Mouse (Mus musculus) ES-Bruce4 (cell line): Measurements from ENCODE around the gene Lgals2. TPM values are rescaled to one million over a fixed set of nuclear protein-coding genes. Genes with fewer than 3 reads are reported as not detected.
A peak's percentile ranks its signal among the peaks of the same experiment; 100 is the strongest.

Source experiments
- H3K27ac ChIP-seq: 2 replicates; pipeline ENCODE4 v1.5.1; 2012; ENCODE audit warnings: low read length, inconsistent platforms; ENCODE audit not compliant: insufficient read depth
- H3K27me3 ChIP-seq: 2 replicates; pipeline ENCODE4 v1.6.1; 2012; ENCODE audit warnings: mild to moderate bottlenecking, low read length, inconsistent platforms; ENCODE audit not compliant: control insufficient read depth, poor library complexity, insufficient read depth, severe bottlenecking
- H3K36me3 ChIP-seq: 2 replicates; pipeline ENCODE4 v1.6.1; 2012; ENCODE audit warnings: inconsistent platforms, mild to moderate bottlenecking, low read length, moderate library complexity; ENCODE audit not compliant: control insufficient read depth, poor library complexity, insufficient read depth, severe bottlenecking
- H3K4me1 ChIP-seq: one replicate; pipeline ENCODE4 v1.8.1; 2011; ENCODE audit warnings: low read length; ENCODE audit not compliant: control insufficient read depth, insufficient read depth
- H3K4me3 ChIP-seq: 2 replicates; pipeline ENCODE4 v1.5.1; 2011; ENCODE audit warnings: low read depth, mild to moderate bottlenecking, low read length
- H3K9ac ChIP-seq: 2 replicates; pipeline ENCODE4 v1.6.1; 2012; ENCODE audit warnings: low read depth, mild to moderate bottlenecking, inconsistent platforms; ENCODE audit not compliant: poor library complexity, severe bottlenecking
- H3K9me3 ChIP-seq: replicated peaks from 2 replicates; pipeline ENCODE4 v1.6.1; 2012; ENCODE audit warnings: mild to moderate bottlenecking, low read length, inconsistent platforms; ENCODE audit not compliant: control insufficient read depth, poor library complexity, insufficient read depth, severe bottlenecking
- CTCF ChIP-seq: IDR thresholded peaks from one replicate; pipeline ENCODE4 v1.8.1; 2011; ENCODE audit warnings: low read depth, low read length
- EP300 ChIP-seq: IDR thresholded peaks from 2 replicates; pipeline ENCODE4 v1.6.1; 2011; ENCODE audit warnings: low read depth, low read length; ENCODE audit not compliant: insufficient read depth
- POLR2A ChIP-seq: IDR thresholded peaks from one replicate; pipeline ENCODE4 v1.8.1; 2011; ENCODE audit warnings: low read length; ENCODE audit not compliant: insufficient read depth
- polyA plus RNA-seq: library from polyadenylated mRNA; stranded (reverse); fragments of >200 nt; gene quantifications from 2 replicates; pipeline ENCODE4 v1.2.4, GENCODE M21; 2011; ENCODE audit warnings: low read depth; ENCODE audit not compliant: missing spikeins, insufficient read depth, insufficient read length

Lgals2 gene
- polyA plus RNA-seq, 1 experiment, result 2.4 TPM

DNA sequence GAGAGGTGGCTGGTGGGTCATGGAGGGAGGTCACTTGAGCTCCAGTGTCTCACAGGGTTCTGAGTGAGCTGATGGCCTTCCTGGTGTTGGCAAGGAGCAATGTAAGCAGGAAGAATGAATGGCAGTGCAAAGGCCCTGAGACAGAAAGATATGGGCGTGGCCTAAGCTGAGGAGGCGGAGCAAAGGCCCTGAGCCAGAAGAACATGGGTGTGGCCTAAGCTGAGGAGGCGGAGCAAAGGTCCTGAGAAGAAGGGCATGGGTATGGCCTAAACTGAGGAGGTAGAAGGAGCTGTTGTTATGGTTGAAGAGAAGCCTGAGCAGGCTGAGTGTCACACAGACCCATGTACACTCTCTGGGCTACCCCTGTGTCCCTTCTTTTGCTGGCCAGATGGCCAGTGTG is 21.7 kb downstream of the Lgals2 start:
- H3K9me3 ChIP-seq, result no peaks in the 10 kb centered on the region

DNA sequence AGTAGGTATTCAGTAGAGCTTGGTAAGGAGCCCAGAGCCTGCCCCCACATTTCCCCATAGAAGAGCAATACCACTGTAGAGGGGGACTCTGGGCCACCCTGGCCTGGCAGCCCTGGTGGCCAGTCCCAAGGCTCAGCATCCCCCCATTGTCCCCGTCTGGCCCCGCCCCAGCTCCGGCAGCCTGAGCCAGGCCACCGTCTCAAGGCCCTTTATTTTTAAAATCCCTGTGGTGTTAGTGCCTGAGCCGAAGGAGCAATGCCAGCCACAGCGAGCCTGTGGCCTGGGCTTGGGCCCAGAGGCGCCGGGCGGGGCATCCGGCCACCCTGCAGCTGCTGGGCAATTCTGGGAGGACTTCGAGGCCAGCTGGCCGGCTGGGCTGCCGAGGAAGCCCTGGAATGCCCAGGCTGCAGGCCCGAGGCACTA is 22.6 kb downstream of the Lgals2 start:
- TF ChIP-seq POLR2A (no peak), EP300 (no peak), CTCF (no peak)
- no peaks in the 10 kb centered on the region for H3K36me3 ChIP-seq
- H3K4me3 ChIP-seq, result no peak overlapping the region
- H3K27me3 ChIP-seq, result no peaks in the 10 kb centered on the region
- H3K27ac ChIP-seq, result no peak overlapping the region
- H3K9ac ChIP-seq, result no peak overlapping the region
- H3K9me3 ChIP-seq, result no peaks in the 10 kb centered on the region
- H3K4me1 ChIP-seq, result peaks cover 13% of the 10 kb centered on the region

More for the DNA sequence above, 21.7 kb downstream of the Lgals2 start:
- Histone ChIP-seq H3K4me1 (peaks cover 10% of the 10 kb centered on the region), H3K36me3 (no peaks in the 10 kb centered on the region), H3K4me3 (no peak overlapping the region), H3K27ac (no peak overlapping the region), H3K27me3 (no peaks in the 10 kb centered on the region), H3K9ac (no peak overlapping the region)
- no peak for TF ChIP-seq CTCF
- no peak for TF ChIP-seq POLR2A
- no peak for TF ChIP-seq EP300

DNA sequence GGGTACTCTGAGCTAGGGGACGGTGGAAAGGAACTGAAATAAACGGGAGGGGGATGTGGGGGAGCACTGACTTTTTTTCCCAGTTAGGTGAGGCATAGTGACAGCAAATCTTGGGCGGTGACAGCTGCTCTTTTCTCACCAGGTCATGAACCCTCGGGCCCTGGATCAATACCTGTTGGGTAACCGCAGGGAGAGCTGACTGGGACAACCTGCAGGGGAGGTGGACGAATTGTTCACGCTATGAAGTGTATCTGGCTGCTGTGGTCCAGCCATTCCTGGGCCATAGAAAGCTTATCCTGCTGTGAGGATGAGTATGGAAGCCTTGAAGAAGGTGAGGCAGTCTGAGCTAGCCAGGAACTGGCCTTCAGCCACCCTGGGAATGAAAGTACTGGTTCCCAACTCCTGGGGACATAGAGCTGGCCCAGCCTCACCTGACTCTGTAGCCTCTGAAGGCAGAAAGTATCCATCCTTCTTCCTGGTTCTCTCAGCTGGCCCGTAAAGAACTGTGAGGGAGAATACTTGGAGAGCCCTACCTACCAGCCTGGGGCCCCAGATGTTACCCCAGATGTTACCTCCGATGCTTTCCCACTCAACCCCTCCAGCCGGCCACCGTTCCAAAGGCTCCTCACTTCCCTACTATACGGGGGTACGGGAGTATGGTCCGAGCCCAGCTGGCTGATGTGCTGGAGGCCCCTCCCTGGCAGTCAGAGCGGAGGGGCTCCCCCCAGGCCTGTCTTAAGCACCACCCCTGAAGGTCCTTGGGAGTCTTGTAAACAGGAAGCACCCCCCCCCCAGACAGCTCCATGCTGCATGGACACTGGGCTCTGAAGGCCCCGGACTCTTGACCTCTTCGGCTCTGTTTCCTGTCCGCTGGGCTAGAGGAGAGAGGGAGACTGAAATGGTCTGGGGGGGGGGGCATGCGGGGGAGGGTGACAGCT is 23.3 kb downstream of the Lgals2 start:
- TF ChIP-seq EP300, result no peak
- no peak for TF ChIP-seq POLR2A
- no peak for TF ChIP-seq CTCF
- Histone ChIP-seq H3K9me3 (no peaks in the 10 kb centered on the region), H3K9ac (no peak overlapping the region), H3K36me3 (no peaks in the 10 kb centered on the region), H3K27ac (no peak overlapping the region), H3K4me3 (no peak overlapping the region), H3K27me3 (no peaks in the 10 kb centered on the region), H3K4me1 (peaks cover 13% of the 10 kb centered on the region)

DNA sequence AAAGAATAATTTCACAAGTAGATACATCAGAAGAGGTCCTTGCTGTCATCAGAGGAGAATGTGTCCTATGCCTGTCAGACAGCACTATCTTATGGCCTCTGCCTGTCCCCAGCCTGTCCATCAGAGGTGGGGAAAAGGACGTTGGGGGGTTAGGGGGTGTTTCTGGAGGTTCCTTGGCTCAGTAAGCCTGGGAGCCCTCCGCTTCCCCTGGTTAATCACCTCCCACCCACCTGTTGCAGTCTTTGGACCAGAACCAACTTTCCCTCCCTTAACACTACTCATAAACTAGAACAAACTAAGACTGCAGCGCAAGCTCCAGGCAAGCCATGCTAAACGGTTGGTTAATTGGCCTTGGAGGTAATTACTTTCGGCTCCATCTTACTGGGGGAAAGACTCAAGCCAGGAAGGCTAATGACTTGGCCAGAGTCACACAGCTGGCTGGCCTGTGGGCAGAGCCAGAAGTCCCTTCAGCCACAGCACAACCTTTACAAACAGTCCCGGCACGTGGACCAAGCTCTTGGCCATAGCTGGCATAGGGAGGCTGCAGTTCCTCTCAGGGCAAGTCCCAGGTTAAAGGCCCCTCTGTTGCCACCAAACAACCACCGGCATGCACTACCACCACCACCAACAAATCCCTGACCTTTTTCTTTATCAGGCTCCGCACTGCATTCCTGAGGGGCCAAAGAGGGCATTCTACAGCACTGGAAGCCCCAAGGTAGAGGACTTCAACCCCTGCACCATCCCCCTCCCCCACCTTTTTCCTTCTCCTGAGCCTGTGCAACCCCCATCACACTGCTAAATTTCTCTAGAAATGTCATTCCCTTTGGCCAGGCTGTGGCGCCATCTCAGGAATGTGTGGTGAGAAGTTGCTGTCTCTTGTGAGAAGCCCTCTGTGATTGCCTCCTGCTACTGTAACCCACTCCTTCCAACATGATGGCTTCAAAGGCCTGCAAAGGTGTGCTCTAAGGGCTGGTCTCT is 24.3 kb downstream of the Lgals2 start:
- H3K27me3 ChIP-seq, result no peaks in the 10 kb centered on the region
- H3K9me3 ChIP-seq, result no peaks in the 10 kb centered on the region
- no peaks in the 10 kb centered on the region for H3K36me3 ChIP-seq
- no peak overlapping the region for H3K27ac ChIP-seq
- no peak for TF ChIP-seq CTCF
- no peak for TF ChIP-seq POLR2A
- no peak for TF ChIP-seq EP300
- no peak overlapping the region for H3K4me3 ChIP-seq
- H3K4me1 ChIP-seq, result peaks cover 12% of the 10 kb centered on the region
- no peak overlapping the region for H3K9ac ChIP-seq

DNA sequence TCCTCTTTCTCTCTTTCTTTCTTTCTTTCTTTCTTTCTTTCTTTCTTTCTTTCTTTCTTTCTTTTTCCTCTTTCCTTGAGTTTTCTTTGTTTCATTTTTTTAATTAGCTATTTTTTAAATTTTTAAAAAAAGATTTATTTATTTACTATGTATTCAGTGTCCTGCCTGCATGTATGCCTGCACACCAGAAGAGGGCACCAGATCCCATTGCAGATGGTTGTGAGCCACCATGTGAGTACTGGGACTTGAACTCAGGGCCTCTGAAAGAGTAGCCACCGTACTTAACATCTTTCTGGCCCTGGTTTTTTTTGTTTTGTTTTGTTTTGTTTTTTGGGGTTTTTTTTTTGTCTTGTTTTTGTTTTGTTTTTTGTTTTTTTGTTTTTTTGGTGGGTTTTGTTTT is 25.7 kb downstream of the Lgals2 start:
- H3K36me3 ChIP-seq, result no peaks in the 10 kb centered on the region
- H3K27ac ChIP-seq, result no peak overlapping the region
- H3K27me3 ChIP-seq, result no peaks in the 10 kb centered on the region
- no peak overlapping the region for H3K4me3 ChIP-seq
- H3K4me1 ChIP-seq, result peaks cover 6% of the 10 kb centered on the region
- no peaks in the 10 kb centered on the region for H3K9me3 ChIP-seq
- TF ChIP-seq CTCF, result peak; percentile 52
- TF ChIP-seq POLR2A, result no peak
- no peak overlapping the region for H3K9ac ChIP-seq
